Mouse (Mus musculus) embryo, embryonic 11.5 days (tissue): ENCODE data around the gene Eci2.
"Not testable (repeated sequence)": the region's sequence is repeated elsewhere in the genome, so short reads cannot be mapped to it uniquely, and the experiment has no call there.

Experiments
- DNase-seq: peaks from one replicate; pipeline ENCODE4 v3.0.0-alpha.2; 2012; ENCODE audit warnings: low read depth, low spot score

Eci2 gene

DNA sequence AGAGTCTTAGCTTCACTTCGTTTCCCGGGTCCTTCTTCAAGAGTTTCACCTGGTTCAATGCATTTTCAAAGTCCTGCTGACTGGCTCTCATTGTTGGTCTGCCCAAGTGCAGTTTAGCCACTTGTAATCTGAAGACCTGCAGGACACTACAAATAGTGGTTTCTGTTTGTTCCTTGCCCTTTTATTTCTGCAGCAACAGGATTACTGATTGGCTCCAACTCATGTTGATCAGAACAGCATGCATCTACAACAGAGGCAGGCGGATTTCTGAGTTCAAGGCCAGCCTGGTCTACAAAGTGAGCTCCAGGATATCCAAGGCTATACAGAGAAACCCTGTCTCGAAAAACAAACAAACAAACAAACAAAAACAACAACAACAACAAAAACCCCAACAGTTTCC is 33.8 kb downstream of the Eci2 start:
- no peak for DNase-seq

DNA sequence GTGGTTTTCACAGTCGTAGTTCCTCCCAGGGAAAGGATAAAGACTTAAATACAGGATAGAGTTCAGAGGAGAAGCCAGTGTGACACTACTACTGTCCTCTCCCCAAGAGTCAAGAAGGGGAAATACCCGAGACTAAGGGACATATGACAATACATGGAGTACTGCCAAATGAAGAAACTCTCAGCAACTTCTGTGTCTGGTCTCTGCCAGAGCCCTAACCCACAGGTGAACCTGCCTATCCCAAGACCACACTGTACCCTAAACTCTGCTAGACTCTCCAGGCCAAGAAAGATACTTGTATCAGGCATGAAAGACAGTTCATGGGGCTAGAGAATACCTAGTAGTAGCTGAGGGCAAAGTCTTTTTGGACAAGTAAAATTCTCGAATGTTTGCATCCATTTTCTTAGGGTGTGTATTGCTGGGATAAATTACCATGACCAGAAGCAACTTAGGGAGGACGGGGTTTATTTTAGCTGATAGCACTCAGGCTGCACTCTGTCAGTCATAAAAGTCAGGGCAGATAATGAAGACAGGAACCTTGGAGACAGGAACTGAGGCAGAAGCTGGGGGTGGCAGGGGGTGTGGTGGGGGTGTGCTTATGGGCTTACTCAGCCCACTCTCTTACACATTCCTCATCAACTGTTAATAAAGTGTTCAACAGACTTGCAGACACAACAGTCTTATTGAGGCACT is 35.2 kb downstream of the Eci2 start:
- no peak for DNase-seq

DNA sequence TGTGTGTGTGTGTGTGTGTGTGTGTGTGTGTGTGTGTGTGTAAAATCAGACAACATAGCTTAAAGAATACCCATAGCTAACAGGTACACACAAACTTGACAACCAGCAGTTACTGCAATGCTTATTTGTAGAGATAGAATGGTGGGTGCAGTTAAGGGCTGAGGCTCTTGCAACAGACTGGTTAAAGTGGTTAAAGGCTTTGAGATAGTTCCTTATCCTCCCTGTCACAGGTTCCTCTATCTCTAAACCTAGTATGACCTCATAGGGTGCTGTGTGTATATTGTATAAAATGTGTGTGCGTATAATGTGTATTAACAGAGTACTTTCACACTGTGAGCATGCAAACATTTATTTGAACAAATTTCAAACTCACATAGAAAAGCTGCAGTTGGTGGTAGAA is 43.4 kb downstream of the Eci2 start:
- DNase-seq, result not testable (repeated sequence)

DNA sequence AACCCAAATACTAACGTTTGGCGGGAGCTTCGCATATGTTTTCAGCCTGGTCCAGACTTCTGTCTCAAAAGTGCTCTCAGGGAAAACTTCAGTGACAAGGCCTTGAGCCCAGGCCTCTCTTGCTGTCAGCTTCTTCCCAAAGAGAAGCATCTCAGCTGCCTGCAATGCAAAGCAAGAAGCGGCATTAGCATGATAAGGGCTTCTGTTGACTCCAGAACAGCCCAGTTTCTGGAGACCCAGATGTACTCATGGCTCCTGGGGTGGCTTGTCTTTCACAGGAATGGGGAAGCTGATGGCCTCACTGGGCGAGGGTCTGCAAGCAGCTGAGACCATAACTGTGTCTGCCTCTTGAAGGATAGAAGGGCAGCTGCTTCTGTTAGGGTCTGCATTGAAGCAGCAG is 48.3 kb downstream of the Eci2 start:
- DNase-seq, result not testable (repeated sequence)

GRCm38 (mm10) chr13:34977410-34977809 is 49.5 kb downstream of the Eci2 start:
- DNase-seq, result no peak

DNA sequence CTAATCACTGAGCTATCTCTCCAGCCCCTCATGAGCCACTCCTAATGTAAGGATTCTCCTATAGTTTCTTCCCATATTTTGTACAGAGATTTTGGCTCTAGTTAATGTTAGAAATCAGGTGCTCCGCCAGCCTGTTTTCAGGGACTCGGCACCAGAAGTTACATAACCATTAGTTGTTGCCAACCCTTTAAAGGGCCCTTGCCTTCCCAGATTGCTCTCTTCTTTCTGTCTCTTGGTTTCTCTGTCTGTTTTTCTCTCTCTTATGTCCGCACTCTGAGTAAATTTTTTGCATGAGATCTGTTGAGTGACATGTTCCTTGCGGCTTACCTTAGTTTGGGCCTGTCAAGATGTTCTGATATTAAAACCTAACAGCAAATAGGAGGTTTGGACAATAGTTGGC is 50.8 kb downstream of the Eci2 start:
- DNase-seq, result no peak

DNA sequence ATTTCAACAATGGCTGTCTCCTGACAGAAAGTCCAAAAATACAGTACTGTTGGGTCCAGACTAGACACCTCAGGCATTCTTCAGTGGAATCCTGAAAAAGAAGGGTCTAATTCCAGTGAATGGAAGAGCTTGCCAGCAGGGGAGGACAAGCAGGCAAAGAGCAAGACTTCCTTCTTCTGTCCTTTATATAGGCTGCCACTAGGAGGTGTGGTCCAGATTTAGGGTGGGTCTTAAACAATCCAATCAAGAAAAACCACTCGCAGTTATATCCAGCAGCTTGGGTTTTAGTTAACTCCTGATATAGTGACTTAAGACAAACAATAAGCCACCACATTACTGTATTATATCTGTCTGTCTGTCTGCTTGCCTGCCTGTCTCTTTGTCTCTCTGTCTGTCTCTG is 53.1 kb downstream of the Eci2 start:
- DNase-seq, result no peak

DNA sequence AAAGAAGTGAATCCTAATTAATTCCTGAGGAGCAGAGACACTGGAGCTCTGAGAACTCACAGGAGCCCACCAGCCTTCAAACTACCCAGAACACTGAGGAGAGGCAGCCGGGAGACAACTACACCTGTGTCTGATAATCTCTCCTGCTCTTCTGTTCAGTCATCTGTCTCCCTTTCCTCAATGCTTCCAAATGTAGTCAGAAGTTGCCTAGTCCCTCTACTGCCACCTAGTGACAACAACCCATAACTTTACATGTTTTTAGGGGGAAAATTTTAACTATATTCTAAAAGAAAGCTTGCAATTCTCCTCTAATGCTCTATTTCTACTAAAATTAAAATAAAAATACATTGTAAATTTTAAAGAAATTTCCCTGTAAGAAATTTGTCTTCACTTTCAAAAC is 53.7 kb downstream of the Eci2 start:
- DNase-seq, result peak; percentile 37

DNA sequence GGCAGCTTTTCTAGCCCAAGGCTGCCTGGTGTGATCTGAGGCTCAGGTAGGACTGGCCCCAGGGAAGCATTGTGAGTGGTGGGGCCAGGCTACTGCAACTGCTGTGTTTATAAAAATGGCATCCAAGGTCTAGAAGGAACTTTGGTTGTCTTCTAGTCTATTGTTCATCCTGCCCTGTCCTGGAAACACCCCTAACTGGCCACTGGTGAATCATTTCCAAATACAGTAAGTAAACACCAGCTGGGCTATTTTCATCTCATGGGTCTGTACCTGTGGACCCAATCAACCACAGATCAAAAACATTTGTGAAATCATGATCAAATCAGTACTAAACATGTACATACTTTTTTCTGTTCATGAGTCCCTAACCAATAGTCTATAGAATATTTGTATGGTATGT is 54.4 kb downstream of the Eci2 start:
- not testable (repeated sequence) for DNase-seq

- DNase-seq, result not testable (repeated sequence)
Observed at GRCm38 (mm10) chr13:34965647-34966046, 61.2 kb downstream of the Eci2 start.

DNA sequence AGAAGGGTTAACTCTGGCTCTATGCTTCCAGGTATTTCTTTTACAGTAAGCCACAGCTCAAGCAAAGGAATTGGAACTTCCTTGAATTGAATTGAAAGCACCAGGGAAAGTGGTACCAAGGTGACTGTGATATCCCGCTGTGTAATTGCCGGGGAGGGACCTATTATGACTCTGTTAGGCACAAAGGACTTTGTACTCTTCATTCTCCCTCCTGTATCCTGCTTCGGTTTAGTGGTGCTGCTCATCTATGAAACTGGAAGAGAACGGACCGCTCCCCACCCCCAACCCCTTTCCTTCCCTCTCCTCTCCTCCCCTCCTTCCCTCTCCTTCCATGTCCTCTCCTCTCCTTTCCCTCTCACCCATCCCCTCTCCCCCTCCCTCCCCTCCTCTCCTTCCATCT is 62.0 kb downstream of the Eci2 start:
- no peak for DNase-seq

GRCm38 (mm10) chr13:34964419-34964818 is 62.5 kb downstream of the Eci2 start:
- no peak for DNase-seq

DNA sequence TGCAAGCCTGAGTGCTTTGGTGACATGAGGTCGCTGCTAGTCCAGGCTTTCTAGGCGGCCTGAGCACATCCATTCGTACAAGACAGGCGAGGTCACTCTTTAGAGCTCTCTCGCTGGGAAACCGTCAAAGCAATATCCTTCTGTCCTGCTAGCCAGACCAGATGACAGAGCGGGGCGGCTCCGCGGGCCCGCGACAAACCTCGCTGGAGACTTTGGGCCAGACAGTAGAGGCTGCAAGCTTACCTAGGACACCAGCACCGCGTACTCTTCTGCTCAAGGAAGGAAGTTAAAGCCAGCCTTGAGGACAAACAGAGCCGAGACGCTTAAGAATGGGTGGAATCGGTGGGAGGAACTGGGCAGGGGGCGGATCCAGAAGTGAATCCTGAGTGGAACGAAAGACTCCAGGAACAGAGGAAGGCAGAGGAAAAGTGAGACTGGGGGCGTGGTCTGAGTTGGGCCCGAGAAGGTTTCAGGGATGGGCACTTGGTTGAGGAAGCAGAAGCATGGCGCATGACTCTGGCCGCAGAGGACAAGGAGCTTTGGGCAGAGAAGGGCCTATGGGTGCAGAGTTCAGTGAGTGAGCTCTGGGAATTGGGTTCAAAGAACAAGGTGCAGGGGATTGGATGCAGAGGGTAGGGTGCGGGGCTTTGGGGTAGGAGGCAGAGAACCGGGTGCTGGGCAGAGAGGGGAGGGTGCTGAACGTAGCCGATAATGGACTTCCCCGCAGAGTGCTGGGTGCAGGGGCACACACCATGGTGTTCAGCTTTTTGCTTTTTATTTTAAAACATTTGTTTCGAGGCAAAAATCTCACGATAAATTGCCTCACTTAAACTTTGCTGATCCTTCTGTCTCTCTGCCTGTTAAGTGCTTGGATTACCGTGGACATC is 63.1 kb downstream of the Eci2 start, which contains the start of gene Eci3:
Gene Eci3 (minus strand): TSS at position 300 of the 887 bp plus-strand sequence.
- DNase-seq, result peak; percentile 29

DNA sequence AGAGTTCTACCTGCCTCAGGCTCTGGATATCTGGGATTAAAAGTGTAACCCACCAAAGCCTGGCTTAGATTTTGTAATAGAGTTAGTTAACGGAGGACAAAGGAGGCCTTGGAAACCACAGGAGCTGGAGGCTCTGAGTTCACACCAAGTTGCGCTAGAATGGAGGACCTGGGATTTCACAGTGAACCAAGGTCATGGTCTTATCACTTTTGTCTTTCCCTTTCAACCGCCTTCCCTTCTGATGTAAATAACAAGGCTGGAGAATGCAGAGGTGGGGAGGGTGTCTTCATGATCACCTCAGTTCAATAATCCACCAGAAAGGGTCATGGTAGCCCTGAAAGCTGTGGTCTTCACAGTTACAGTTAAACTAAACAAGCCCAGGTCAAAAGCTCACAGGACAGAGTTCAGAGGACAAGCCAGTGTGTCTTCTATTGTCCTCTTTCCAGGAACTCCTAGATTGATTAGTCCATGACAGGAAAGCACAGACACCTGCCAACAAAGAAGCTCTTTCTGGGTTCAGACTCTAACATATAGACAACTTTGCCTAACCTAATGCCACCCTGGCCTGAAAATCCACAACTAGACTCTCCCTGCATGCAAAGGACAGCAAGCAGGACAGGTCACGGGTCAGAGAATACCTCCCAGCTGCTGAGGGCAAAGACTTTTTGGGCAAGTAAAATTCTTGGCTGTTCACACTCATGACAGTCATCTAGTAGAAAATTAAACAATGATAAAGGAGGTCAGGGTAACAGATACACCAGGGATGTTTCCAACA is 65.7 kb downstream of the Eci2 start:
- no peak for DNase-seq

GRCm38 (mm10) chr13:34958158-34958557 is 68.7 kb downstream of the Eci2 start:
- not testable (repeated sequence) for DNase-seq

- no peak for DNase-seq
Observed at GRCm38 (mm10) chr13:34956901-34957300, 70.0 kb downstream of the Eci2 start.

- not testable (repeated sequence) for DNase-seq
Observed at GRCm38 (mm10) chr13:34951437-34951836, 75.5 kb downstream of the Eci2 start.

DNA sequence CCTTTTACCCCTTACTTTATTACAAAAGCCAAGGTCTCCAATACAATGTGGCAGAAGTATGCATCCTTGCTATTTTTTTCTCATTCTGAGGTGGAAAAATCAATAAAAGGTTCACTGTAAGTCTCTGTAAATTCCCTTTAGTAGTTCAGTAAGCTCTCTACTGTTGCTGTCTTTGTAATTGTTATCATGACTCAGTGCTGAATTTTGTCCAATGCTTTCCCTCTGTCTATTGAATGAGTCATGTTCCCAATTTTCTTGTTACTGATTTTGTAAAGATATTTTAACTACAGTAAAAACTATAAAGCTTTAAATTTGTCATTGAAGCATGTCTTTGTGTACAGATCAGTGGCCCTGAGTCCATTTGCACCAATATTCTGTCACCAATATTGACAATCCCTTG is 84.5 kb downstream of the Eci2 start:
- no peak for DNase-seq

DNA sequence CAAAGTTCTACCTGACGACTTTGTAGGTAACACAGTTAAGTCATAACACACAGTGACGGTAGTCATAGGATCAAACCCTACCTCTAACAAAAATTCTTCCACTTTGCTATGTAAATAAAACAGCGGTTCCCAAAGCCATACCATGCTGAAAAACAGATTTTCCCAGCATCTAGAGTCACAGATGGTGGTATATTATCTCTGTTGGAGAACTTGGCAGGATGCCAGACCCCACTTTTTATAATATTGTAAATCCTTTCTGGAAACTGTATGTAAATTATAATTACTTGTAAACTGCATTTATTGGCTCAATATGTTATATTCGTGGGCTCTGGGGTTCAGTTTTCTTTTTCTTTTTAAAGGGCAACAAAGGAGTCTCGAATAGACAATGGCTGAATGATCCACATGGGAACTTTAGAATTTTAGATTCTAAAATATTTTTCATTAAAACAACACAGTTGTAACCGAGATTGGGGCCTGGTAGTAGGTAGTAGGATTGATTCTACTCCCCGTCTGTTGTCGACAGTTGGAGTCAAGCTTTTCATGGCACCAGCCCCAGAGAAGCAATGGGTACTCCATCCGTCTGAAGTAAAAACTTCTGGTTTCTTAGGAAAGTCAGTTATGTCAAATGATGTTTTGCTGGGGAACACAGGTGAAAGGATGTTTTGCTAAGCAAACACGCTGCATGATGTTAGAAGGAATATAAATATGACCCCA is 91.8 kb downstream of the Eci2 start:
- DNase-seq, result no peak
